Mouse (Mus musculus): ENCODE measurements around the gene Prpf18. TPM values are rescaled to one million over a fixed set of nuclear protein-coding genes. Genes with fewer than 3 reads are reported as not detected.

The Prpf18 gene
- total RNA-seq, 2 experiments from 2014 or later, result 50.3 to 52.5 TPM

- intact Hi-C loops (cut with DNase I), result no loop called here
- TF ChIP-seq CTCF (IDR thresholded peaks at IDR 0.05), result no peak
- Histone ChIP-seq H3K4me3 (no peak overlapping the region), H3K27ac (no peak overlapping the region)
- DNase-seq (ENCODE audit: extremely low spot score in 1 of 2, low spot score in 2 of 2), result no peak
Measured at GRCm38 (mm10) chr2:4587685-4588409, 64.1 kb downstream of the Prpf18 start.

GRCm38 (mm10) chr2:4586245-4586644 is 65.7 kb downstream of the Prpf18 start:
- no peak overlapping the region for H3K27ac ChIP-seq
- H3K4me3 ChIP-seq, result no peak overlapping the region
- DNase-seq (ENCODE audit: extremely low spot score in 1 of 2, low spot score in 2 of 2), result no peak
- intact Hi-C loops (cut with DNase I), result no loop called here
- TF ChIP-seq CTCF (IDR thresholded peaks at IDR 0.05), result no peak

DNA sequence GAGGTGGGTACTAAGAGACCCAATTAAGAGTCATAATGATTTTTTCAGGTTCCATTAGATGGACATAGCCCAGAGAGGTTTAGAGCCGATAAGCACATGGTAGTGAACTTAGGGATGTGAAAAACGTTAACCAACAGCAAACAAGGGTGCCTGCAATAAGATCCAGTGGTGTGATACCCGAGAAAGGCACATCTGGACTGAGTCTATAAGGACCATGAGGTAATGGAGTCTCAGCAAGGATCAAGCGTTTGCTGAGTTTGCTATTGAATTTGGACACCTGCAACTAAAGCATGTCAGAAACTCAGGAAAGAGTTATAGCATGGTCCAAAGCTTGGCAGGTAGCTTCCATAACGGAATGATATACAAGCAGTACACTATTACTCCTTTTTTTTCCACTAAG is 67.7 kb downstream of the Prpf18 start:
- Histone ChIP-seq H3K4me3 (no peak overlapping the region), H3K27ac (no peak overlapping the region)
- TF ChIP-seq CTCF (IDR thresholded peaks at IDR 0.05), result no peak
- DNase-seq (ENCODE audit: extremely low spot score in 1 of 2, low spot score in 2 of 2), result no peak
- intact Hi-C loops (cut with DNase I), result no loop called here

DNA sequence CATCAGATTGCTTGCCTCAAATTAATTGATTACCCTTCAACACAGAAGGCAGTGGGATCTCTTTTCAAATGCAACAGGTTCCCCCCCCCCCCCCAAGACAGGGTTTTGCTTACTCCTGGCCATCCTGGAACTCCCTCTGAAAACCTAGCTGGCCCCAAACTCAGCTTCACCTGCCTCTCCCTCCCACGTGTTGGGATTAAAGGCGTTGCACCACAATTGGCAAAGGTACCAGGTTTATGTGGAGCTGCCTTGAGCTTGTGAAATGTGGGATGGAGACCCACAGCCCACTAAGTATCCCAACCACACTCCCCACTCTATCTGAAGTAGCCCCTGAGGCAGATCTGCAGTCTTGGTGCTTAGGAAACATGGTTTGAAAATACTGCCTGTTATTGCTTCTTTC is 69.0 kb downstream of the Prpf18 start:
- TF ChIP-seq CTCF (IDR thresholded peaks at IDR 0.05), result no peak
- DNase-seq (ENCODE audit: extremely low spot score in 1 of 2, low spot score in 2 of 2), result no peak
- Histone ChIP-seq H3K4me3 (no peak overlapping the region), H3K27ac (no peak overlapping the region)
- intact Hi-C loops (cut with DNase I), result no loop called here

DNA sequence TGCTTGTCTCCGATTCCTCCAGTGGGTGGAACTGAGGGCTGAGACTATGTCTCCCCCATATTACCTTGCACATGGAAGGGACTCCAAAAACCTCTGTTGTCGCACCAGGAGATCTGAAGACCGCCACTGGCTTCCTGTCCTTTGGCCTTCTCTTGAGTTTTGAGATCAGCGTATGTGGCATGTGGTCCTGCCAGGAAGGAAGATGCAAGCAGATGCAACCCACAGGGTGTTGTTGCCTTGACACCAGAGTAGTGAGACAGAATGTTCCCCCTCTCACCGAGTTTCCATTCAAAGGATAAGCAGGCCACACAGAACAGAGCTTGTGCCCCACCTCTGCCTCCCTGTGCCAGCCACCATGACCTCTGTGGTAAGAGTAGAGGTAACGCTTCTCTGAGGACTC is 71.2 kb downstream of the Prpf18 start:
- H3K27ac ChIP-seq, result no peak overlapping the region
- no peak for DNase-seq (ENCODE audit: extremely low spot score in 1 of 2, low spot score in 2 of 2)
- intact Hi-C loops (cut with DNase I), result no loop called here
- TF ChIP-seq CTCF (IDR thresholded peaks at IDR 0.05), result no peak
- H3K4me3 ChIP-seq, result no peak overlapping the region

- Histone ChIP-seq H3K27ac (no peak overlapping the region), H3K4me3 (no peak overlapping the region)
- no peak for TF ChIP-seq CTCF (IDR thresholded peaks at IDR 0.05)
- intact Hi-C loops (cut with DNase I), result no loop called here
- no peak for DNase-seq (ENCODE audit: extremely low spot score in 1 of 2, low spot score in 2 of 2)
Measured at GRCm38 (mm10) chr2:4579357-4580068, 72.4 kb downstream of the Prpf18 start.

DNA sequence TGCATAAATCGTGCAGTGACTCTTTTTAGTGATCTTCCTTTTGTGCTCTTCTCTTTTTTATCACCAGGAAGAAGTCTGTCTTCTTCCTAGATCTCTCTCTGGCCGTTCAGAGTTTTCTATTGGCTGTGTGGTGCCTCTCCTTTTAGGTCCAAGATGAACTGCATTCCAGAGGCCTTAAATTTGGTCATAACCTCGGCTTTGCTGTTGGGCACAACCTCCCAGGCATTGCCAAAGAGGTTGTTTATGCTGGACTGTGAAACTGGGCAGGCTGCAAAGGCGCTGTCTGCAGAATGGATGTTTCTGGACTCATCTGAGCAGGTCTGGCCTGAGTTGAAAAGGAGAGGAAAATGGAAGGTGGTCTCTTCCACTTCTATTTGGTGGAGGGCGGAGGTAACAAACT is 73.6 kb downstream of the Prpf18 start:
- no peak overlapping the region for H3K27ac ChIP-seq
- DNase-seq (ENCODE audit: extremely low spot score in 1 of 2, low spot score in 2 of 2), result no peak
- TF ChIP-seq CTCF (IDR thresholded peaks at IDR 0.05), result no peak
- no peak overlapping the region for H3K4me3 ChIP-seq
- intact Hi-C loops (cut with DNase I), result no loop called here

DNA sequence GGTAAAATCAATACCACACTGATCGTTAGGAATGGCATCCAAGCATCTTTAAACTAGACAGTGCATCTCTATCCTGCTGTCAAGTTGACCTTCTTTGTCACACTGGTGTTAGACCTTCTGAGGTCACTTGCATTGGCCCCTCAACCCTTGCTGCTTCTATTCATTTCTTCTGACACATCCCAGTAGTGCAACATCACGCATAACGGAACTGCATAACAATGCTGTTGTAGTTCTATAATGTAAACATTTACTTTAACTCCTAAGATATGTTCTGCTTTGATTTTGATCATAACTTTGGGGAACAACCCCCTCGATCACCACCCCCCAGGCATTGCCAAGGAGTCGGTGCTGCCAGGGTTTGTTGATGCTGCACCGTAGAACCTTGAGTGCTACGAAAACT is 75.9 kb downstream of the Prpf18 start:
- no peak overlapping the region for H3K4me3 ChIP-seq
- no peak overlapping the region for H3K27ac ChIP-seq
- no peak for DNase-seq (ENCODE audit: extremely low spot score in 1 of 2, low spot score in 2 of 2)
- TF ChIP-seq CTCF (IDR thresholded peaks at IDR 0.05), result no peak
- intact Hi-C loops (cut with DNase I), result no loop called here

- Histone ChIP-seq H3K27ac (no peak overlapping the region), H3K4me3 (no peak overlapping the region)
- no peak for TF ChIP-seq CTCF (IDR thresholded peaks at IDR 0.05)
- intact Hi-C loops (cut with DNase I), result no loop called here
- DNase-seq (ENCODE audit: extremely low spot score in 1 of 2, low spot score in 2 of 2), result no peak
Measured at GRCm38 (mm10) chr2:4575163-4575562, 76.8 kb downstream of the Prpf18 start.

- intact Hi-C loops (cut with DNase I), result no loop called here
Measured at GRCm38 (mm10) chr2:4574251-4574650, 77.7 kb downstream of the Prpf18 start.

DNA sequence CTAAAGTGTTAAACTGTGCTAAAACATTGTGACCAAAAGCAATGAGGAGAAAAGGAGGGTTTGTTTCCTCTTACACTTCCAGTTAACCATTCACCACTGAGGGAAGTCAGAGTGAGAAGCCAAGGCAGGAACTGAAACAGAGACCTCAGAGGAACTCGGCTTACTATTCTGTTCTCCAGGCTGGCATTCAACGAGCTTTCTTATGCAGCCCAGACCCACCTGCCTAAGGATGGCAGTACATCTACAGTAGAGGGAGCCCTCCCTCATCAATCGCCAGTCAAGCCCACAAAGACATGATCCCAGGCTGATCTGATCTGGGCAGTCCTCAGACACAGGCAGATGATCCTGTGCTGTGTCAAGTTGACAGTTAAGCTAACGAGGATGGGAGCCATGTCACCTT is 78.5 kb downstream of the Prpf18 start:
- Histone ChIP-seq H3K27ac (no peak overlapping the region), H3K4me3 (no peak overlapping the region)
- TF ChIP-seq CTCF (IDR thresholded peaks at IDR 0.05), result peak; percentile 8
- intact Hi-C loops (cut with DNase I), result no loop called here
- no peak for DNase-seq (ENCODE audit: extremely low spot score in 1 of 2, low spot score in 2 of 2)

More at GRCm38 (mm10) chr2:4574251-4574650, 77.7 kb downstream of the Prpf18 start:
- Histone ChIP-seq H3K4me3 (no peak overlapping the region), H3K27ac (no peak overlapping the region)
- TF ChIP-seq CTCF (IDR thresholded peaks at IDR 0.05), result no peak
- DNase-seq (ENCODE audit: extremely low spot score in 1 of 2, low spot score in 2 of 2), result no peak

DNA sequence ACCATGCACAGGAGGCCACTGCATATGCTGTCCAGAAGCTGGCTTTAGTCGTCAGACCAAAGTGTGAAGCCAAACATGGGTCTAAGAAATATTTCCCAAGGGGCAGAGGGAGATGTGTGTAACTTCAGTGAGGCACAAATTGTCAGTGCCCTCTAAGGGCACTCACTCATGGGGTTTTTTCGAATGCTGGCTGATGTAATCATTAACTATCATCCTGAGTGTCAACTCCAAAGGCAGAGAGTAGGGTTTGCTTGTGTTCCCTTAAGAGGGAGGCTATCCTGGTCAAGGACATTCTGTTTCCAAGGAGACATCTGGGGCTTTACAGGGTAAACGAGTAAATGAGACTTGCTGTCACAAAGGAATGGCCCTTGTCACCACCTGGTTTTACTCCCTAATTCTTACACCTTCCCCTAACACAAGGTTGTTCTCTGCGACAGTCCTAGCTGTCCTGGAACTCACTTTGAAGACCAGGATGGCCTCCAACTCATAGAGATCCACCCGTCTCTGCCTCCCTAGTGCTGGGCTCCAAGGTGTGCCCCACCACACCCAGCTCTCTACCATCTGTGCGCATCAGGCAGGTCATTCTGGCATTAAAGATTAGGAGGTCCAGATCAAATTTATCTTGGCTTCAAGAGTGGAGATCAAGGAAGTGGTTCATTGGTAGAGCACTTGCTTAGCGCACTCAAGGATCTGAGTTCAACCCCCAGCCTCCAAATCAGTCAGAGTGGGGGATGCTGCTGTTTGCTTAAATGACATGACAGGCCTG is 79.2 kb downstream of the Prpf18 start:
- intact Hi-C loops (cut with DNase I), result no loop called here
- no peak for DNase-seq (ENCODE audit: extremely low spot score in 1 of 2, low spot score in 2 of 2)
- no peak overlapping the region for H3K27ac ChIP-seq
- no peak overlapping the region for H3K4me3 ChIP-seq
- no peak for TF ChIP-seq CTCF (IDR thresholded peaks at IDR 0.05)

Other genes with a start within 250 kb of the Prpf18 start
- gene Bend7, start 65.7 kb upstream of the Prpf18 start, total RNA-seq (2021), result 1 to 10 TPM; 2.6 to 3.0 TPM
- gene Sephs1, start 229.5 kb upstream of the Prpf18 start, total RNA-seq (2021), result 10 to 100 TPM; 19.0 to 19.9 TPM

Measured in left cerebral cortex, adult 2 months (tissue).